Mouse (Mus musculus) embryonic fibroblast, embryonic 13.5 days (primary cell): ENCODE measurements around the gene Tceanc2. TPM values are rescaled to one million over a fixed set of nuclear protein-coding genes. Genes with fewer than 3 reads are reported as not detected.

ENCODE experiments used
- H3K27ac ChIP-seq: 2 replicates; pipeline ENCODE4 v1.5.1; 2012; ENCODE audit warnings: low read length, control low read depth, inconsistent platforms; ENCODE audit not compliant: insufficient read depth
- H3K4me1 ChIP-seq: 2 replicates; pipeline ENCODE4 v1.6.1; 2011; ENCODE audit warnings: low read length; ENCODE audit not compliant: control insufficient read depth, insufficient read depth
- H3K4me3 ChIP-seq: 2 replicates; pipeline ENCODE4 v1.5.1; 2011; ENCODE audit warnings: mild to moderate bottlenecking, control low read depth, low read length; ENCODE audit not compliant: insufficient read depth
- CTCF ChIP-seq: IDR thresholded peaks from 2 replicates; pipeline ENCODE4 v1.5.1; 2011; ENCODE audit warnings: mild to moderate bottlenecking, control low read depth, low read length, moderate library complexity, borderline replicate concordance; ENCODE audit not compliant: insufficient read depth
- POLR2A ChIP-seq: IDR thresholded peaks from 2 replicates; pipeline ENCODE4 v1.6.1; 2011; ENCODE audit warnings: low read depth, mild to moderate bottlenecking, control low read depth, low read length, moderate library complexity
- polyA plus RNA-seq: library from polyadenylated mRNA; stranded (reverse); fragments of >200 nt; gene quantifications from 2 replicates; pipeline ENCODE4 v1.2.4, GENCODE M21; 2011; ENCODE audit warnings: low read depth; ENCODE audit not compliant: missing spikeins, insufficient read length

Tceanc2 gene
- polyA plus RNA-seq, 1 experiment, result 23.0 TPM

DNA sequence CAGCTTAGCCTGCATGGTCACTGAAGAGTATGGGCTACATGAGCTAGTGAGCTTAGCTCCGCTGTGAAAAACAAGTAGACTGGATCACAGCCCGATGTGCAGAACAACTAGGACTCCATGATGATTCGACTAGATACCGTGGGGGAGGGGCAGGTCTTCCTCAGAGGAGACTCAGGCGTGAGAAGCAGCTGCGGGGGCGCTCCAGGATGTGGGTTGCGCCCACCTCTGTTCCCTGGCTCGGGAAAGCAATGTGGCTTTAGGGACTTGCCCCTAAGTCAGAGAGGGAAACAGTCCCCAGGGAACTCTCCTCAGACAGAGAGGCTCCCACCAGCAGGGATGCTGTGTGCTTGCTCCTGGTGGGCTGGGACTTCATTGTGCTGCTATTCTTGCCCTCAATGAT, 48.4 kb downstream of the Tceanc2 start:
- H3K4me1 ChIP-seq, result no peaks in the 10 kb centered on the region; the same call in 1 of the 2 replicates
- no peak for TF ChIP-seq CTCF
- no peak for TF ChIP-seq POLR2A
- no peak overlapping the region for H3K4me3 ChIP-seq
- H3K27ac ChIP-seq, result no peak overlapping the region

DNA sequence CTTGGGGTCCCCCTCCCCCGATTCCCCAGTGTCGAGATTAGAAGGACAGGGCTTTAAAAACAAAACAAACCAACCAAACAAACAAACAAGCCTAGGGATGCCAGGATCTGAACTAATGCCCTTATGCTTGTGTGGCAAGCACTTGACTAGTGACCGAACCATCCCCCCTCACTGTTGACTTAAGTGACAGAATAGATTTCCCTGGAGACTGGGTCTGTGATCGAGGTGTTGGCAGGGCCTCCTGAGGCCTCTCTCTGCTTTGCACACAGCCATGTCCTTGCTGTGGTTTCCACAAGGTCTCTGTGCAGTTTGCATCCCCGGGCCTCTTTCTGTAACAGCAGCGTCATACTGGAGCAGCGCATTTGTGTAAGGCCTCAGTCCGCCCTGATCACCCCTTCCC, 49.5 kb downstream of the Tceanc2 start:
- no peak overlapping the region for H3K27ac ChIP-seq
- no peaks in the 10 kb centered on the region; the same call in 1 of the 2 replicates for H3K4me1 ChIP-seq
- H3K4me3 ChIP-seq, result no peak overlapping the region
- TF ChIP-seq CTCF (no peak), POLR2A (no peak)

DNA sequence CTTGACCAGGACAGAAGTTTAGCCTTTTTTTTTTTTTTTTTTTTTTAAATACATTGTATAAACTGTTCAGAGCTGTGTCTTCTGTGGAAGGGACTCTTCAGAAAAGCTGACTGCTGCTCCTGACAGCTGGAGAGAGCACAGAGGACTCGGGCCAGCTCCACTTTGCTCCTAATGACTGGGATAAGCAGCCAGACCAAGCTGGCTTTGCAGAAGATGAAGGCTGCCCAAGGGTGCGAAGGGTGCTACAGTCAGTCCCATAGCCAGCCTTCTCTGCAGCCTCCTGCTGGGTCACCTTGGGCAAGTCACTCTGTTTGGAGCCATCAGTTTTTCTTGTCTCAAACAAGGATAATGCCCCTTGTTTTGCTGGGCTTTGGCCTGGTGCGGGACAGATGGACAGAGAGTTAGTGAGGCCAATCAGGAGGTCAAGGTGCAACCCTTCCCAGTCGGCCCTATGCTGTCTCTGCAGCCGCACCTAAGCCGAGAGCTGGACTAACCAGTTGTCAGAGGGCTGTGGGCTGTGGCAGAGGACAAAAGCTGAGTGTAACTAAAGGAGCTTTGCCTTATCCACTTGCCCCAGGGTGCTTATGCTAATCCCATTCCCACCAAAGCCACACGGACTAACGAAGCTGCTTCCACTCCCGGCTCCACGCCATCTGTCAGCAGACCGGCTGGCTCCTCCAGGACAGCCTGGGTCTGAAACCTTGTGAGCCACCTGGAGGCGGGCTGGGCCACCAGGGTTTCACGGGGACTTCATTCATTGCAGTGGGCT, 50.8 kb downstream of the Tceanc2 start:
- Histone ChIP-seq H3K27ac (no peak overlapping the region), H3K4me3 (no peak overlapping the region), H3K4me1 (no peaks in the 10 kb centered on the region; the same call in 1 of the 2 replicates)
- TF ChIP-seq POLR2A (no peak), CTCF (no peak)

DNA sequence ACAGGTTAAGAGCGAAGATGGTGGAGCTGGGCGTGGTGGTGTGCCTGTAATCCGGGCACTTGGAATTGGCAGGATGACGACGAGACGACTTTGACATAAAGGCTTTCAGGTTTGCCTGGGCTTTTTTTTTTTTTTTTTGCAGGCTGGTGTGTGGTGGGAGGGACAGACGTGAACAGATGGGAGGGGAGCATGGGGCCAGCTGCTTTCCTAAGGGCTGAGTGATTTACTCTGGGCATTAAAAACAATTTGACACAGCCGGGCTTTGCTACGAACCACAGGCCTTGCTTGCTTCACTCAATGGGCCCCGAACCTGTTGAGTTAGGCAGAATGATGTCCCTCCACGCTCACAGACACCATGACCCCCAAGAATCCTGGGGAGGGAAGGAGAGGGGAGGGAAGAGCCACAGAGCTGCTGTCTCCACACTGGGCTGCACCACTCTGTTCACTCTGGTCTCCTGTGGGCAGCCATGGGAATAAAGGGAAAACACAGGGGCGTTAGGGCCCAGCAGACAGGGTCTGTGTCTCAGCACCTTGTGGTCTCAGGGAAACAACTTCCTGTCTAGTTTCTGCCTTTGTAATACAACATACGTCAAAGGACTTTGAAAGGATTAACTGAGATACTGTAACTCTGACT, 51.9 kb downstream of the Tceanc2 start:
- Histone ChIP-seq H3K27ac (no peak overlapping the region), H3K4me1 (no peaks in the 10 kb centered on the region), H3K4me3 (no peak overlapping the region)
- no peak for TF ChIP-seq POLR2A
- no peak for TF ChIP-seq CTCF

DNA sequence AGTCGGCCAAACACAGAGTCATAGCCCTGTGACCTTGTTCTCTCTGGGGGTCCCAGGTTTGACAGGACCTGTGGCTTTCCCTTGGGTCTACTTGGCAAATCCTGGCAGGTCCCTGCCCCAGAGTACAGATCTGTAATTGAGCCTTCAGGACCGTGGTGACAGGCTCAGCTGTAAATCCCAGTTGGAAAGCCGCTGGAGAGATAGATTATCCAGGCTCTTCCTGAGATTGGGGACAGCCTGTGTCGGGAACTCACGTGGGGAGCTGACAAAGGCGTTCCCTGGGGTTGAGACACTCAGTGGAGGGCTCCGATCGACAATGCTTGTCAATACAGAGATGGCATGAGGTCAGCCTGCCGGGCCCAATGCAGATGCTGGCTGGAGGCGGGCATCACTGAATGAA, 52.5 kb downstream of the Tceanc2 start:
- Histone ChIP-seq H3K4me1 (no peaks in the 10 kb centered on the region), H3K27ac (no peak overlapping the region), H3K4me3 (no peak overlapping the region)
- no peak for TF ChIP-seq POLR2A
- TF ChIP-seq CTCF, result no peak

DNA sequence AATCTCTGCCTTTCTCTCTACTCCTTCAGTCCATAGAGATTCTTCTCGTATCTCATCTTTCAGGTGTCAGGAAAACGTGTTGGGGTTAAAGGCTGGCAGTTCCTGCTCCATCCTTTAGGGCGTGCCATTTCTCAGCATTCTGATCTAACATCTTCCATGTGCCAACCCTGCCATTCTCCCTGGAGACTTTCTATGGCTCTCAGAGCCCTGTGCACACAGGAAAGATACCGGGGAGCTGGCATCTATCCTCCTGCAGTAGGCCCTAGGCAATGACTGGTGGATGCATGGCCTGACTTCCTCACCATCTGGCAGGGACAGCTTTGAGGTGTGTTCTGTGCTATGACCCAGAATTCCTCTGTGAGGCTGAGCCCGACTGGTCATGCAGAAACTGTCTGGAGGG, 53.8 kb downstream of the Tceanc2 start:
- no peak for TF ChIP-seq POLR2A
- no peak for TF ChIP-seq CTCF
- H3K4me1 ChIP-seq, result no peaks in the 10 kb centered on the region
- H3K27ac ChIP-seq, result no peak overlapping the region
- H3K4me3 ChIP-seq, result no peak overlapping the region

DNA sequence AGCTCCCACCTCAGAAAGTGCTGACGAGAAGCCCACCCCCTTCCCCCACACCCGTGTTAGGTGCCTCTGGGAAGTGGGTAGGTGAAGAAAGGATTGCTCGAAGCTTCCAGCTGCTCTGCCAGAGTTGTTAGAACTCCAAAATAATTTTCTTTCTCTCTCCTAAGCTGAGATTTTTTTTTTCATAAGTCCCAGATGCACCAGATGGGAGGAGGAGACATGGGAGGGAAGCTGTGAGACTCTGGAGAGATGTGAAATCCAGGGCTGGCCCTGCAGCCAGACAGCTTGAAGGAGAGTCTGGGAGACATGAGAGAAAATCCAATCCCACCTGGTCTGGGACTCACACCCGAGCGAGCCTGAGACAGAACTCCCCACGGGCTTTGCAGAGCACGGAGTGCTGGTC, 54.5 kb downstream of the Tceanc2 start:
- Histone ChIP-seq H3K4me3 (no peak overlapping the region), H3K27ac (no peak overlapping the region), H3K4me1 (no peaks in the 10 kb centered on the region)
- no peak for TF ChIP-seq POLR2A
- TF ChIP-seq CTCF, result no peak

DNA sequence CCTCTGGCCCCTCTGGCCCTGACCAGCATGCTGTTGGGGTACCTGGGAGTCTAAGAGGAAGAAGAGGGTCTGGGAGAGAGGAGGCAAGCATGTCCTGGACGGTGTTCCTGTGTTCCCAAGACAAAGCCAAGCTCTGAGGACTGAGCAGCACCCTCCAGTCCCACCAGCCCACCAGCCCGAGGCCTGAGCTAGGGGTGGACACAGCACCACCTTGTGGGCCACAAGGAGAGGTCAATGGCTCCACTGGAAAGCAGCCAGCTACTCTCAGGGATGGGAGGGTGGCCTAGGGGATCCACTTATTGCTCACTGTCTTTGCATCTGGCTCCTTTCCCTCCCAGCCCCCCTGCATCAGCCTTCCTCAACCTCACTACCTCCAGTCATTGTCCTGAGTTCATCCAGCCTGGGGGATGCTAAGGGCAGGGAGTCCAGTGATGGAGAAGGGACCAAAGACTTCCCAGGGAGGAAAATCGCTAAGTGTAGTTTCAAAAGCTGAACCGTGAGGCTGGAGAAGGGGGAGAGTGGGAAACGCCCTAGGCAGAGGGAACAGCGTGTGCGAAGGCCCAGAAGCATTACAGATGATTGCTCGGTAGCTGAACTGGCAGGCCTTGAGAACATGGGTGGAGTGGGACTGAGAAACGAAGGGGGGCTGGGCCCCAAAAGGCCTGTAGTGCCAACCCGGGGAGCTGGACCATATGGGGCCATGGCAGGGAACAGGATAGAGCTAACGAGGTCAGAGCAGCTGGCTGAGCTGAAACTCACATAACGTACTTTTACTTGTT, 57.6 kb downstream of the Tceanc2 start:
- no peak overlapping the region for H3K27ac ChIP-seq
- H3K4me3 ChIP-seq, result no peak overlapping the region
- H3K4me1 ChIP-seq, result no peaks in the 10 kb centered on the region
- TF ChIP-seq POLR2A, result no peak
- TF ChIP-seq CTCF, result peak; percentile 52; the same call in 1 of the 2 replicates

DNA sequence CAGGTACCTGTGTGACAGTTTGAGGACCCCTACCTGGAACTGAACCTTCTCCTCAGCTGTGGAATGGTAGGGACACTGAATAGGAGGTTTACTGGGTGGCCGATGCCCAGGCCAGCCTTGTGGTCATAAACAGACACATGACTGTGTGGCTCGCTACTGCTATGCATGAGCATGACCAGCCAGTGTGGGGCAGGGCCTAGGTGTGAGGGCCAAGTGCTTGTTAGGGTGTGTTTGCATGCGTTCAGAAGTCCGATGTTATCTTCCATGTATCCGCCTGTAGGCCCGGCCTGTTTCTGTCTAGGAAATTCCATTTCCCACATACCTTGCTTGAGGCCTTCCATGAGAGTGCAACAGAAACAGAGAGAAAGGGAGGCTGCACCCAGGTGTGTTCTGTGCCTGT, 58.2 kb downstream of the Tceanc2 start:
- no peak overlapping the region for H3K4me3 ChIP-seq
- H3K4me1 ChIP-seq, result no peaks in the 10 kb centered on the region
- TF ChIP-seq CTCF (no peak), POLR2A (no peak)
- H3K27ac ChIP-seq, result no peak overlapping the region
